Mouse (Mus musculus): ENCODE measurements around the gene Aqr. TPM values are rescaled to one million over a fixed set of nuclear protein-coding genes. Genes with fewer than 3 reads are reported as not detected.

Aqr gene
- total and polyA plus RNA-seq, 2 experiments from 2014 or later = 15.0 to 18.6 TPM

DNA sequence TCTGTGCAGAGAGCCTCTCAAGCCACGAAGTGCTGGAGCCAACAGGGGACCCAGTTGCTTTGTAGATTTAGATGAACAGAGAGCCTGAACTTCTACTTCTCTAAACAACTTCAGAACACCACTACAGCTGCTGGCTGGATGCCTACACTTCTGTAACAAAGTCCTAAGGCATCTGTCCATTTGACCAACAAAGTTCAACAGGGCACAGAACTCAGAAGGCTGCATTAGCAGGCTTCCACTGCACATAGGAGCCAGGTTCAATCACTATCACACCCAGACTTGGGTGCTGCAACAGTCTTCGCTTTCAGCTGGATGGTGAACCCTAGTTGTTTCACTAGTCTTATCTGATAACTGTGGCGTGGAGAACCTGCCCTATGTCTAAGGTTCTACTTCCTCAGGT, 87.0 kb downstream of the Aqr start:
- TF ChIP-seq CTCF (IDR thresholded peaks at IDR 0.05; ENCODE audit: low read depth) = no peak
- no peak for TF ChIP-seq EP300 (IDR thresholded peaks at IDR 0.05; ENCODE audit: low read depth)
- Histone ChIP-seq H3K9ac (replicated peaks; ENCODE audit: low read depth, low read length) (no peak overlapping the region), H3K36me3 (replicated peaks; ENCODE audit: control insufficient read depth, insufficient read depth, low read length) (peaks cover 45% of the 10 kb centered on the region), H3K4me3 (ENCODE audit: low read depth, low read length) (no peak overlapping the region), H3K9me3 (replicated peaks; ENCODE audit: control insufficient read depth, low read length) (no peaks in the 10 kb centered on the region), H3K27me3 (ENCODE audit: control insufficient read depth, insufficient read depth, low read length) (no peaks in the 10 kb centered on the region), H3K27ac (ENCODE audit: low read depth) (peak overlapping the region; percentile 16; the same call in 1 of the 2 replicates), H3K4me1 (ENCODE audit: control insufficient read depth, insufficient read depth) (no peaks in the 10 kb centered on the region), H3K4me2 (ENCODE audit: low read depth, low read length) (no peak overlapping the region)
- DNase-seq (ENCODE audit: low spot score) (no peak), ATAC-seq (ENCODE audit: insufficient read depth, low read depth) (no peak)
- 57% methylated on average over 3 of the region's 3 CpGs for WGBS

DNA sequence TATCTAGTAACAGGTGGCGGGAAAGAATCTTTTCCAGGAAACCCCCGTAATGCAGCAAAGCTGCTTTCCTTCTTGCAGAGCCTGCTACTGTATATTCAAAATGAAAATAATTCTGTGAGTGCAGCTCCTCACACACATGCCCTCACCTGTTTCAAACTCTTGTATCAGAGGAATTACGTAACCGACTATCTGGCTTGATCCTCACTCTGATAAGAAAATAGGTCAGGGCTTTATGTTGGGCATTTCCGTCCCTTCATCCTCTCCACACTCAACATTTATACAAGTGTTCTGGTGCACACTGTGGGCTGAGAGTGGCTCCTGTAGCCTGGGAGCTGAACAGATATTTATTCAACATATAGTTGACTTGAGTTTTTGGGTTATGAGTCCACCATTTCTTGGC, 87.7 kb downstream of the Aqr start:
- 94% methylated on average over 5 of the region's 5 CpGs for WGBS
- Histone ChIP-seq H3K27ac (ENCODE audit: low read depth) (0 out of 2 replicates have a peak overlapping the region, but pooled peaks have one; percentile 16), H3K4me1 (ENCODE audit: control insufficient read depth, insufficient read depth) (no peaks in the 10 kb centered on the region), H3K4me3 (ENCODE audit: low read depth, low read length) (no peak overlapping the region), H3K27me3 (ENCODE audit: control insufficient read depth, insufficient read depth, low read length) (no peaks in the 10 kb centered on the region), H3K4me2 (ENCODE audit: low read depth, low read length) (no peak overlapping the region), H3K9me3 (replicated peaks; ENCODE audit: control insufficient read depth, low read length) (no peaks in the 10 kb centered on the region), H3K9ac (replicated peaks; ENCODE audit: low read depth, low read length) (no peak overlapping the region), H3K36me3 (replicated peaks; ENCODE audit: control insufficient read depth, insufficient read depth, low read length) (peaks cover 38% of the 10 kb centered on the region)
- no peak for ATAC-seq (ENCODE audit: insufficient read depth, low read depth)
- no peak for DNase-seq (ENCODE audit: low spot score)
- TF ChIP-seq EP300 (IDR thresholded peaks at IDR 0.05; ENCODE audit: low read depth) (no peak), CTCF (IDR thresholded peaks at IDR 0.05; ENCODE audit: low read depth) (no peak)

DNA sequence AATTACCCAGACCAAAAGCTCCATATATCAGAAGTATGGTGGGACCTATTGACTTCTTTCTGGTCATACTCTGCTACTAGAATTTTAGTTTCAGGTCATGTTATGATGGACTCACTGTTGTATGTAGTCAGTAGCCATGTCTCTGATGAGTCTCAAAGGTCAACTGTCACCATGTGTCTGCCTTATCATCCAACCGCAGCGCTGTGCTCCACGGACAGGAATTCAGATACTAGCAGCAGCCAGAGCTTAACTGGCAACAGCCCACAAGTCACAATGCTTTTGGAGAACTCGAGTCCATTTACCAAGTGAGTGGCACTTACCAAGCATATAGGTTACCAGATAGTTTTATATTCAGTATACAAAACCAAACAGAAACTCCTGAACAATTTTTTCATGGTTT, 89.2 kb downstream of the Aqr start:
- Histone ChIP-seq H3K4me3 (ENCODE audit: low read depth, low read length) (no peak overlapping the region), H3K36me3 (replicated peaks; ENCODE audit: control insufficient read depth, insufficient read depth, low read length) (peaks cover 24% of the 10 kb centered on the region), H3K9ac (replicated peaks; ENCODE audit: low read depth, low read length) (no peak overlapping the region), H3K4me2 (ENCODE audit: low read depth, low read length) (no peak overlapping the region), H3K27ac (ENCODE audit: low read depth) (no peak overlapping the region), H3K27me3 (ENCODE audit: control insufficient read depth, insufficient read depth, low read length) (no peaks in the 10 kb centered on the region), H3K4me1 (ENCODE audit: control insufficient read depth, insufficient read depth) (no peaks in the 10 kb centered on the region), H3K9me3 (replicated peaks; ENCODE audit: control insufficient read depth, low read length) (no peaks in the 10 kb centered on the region)
- TF ChIP-seq CTCF (IDR thresholded peaks at IDR 0.05; ENCODE audit: low read depth) (no peak), EP300 (IDR thresholded peaks at IDR 0.05; ENCODE audit: low read depth) (no peak)
- 25% methylated on average over 4 of the region's 4 CpGs for WGBS
- peak; percentile 44 for DNase-seq (ENCODE audit: low spot score)
- peak; percentile 72 for ATAC-seq (ENCODE audit: insufficient read depth, low read depth)

GRCm38 (mm10) chr2:114096570-114096969, 90.3 kb downstream of the Aqr start:
- Histone ChIP-seq H3K27me3 (ENCODE audit: control insufficient read depth, insufficient read depth, low read length) (no peaks in the 10 kb centered on the region), H3K4me2 (ENCODE audit: low read depth, low read length) (no peak overlapping the region), H3K4me3 (ENCODE audit: low read depth, low read length) (no peak overlapping the region), H3K9ac (replicated peaks; ENCODE audit: low read depth, low read length) (no peak overlapping the region), H3K4me1 (ENCODE audit: control insufficient read depth, insufficient read depth) (no peaks in the 10 kb centered on the region), H3K36me3 (replicated peaks; ENCODE audit: control insufficient read depth, insufficient read depth, low read length) (peaks cover 15% of the 10 kb centered on the region), H3K27ac (ENCODE audit: low read depth) (no peak overlapping the region), H3K9me3 (replicated peaks; ENCODE audit: control insufficient read depth, low read length) (no peaks in the 10 kb centered on the region)
- DNase-seq (ENCODE audit: low spot score) (no peak), ATAC-seq (ENCODE audit: insufficient read depth, low read depth) (no peak)
- no peak for TF ChIP-seq CTCF (IDR thresholded peaks at IDR 0.05; ENCODE audit: low read depth)
- no peak for TF ChIP-seq EP300 (IDR thresholded peaks at IDR 0.05; ENCODE audit: low read depth)
- 73% methylated on average over 1 of the region's 1 CpGs for WGBS

DNA sequence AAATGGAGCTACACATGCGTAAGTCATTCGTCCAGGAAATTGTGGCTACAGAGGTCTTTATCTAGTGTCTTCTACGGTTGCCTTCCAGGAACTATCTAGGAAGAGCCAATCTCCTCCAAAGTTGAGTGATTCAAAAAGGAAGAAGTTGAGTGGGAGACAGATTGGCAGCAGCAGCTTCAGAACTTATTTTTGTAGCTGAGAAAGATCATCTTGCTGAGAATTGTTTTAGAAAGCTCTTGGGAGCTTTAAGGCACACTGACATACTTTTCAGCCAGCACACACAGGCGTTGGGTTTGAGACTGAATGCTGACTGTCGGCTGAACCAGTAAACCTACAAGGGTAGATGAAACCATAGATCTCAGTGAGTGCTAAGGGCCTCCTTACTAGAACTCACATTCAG, 91.5 kb downstream of the Aqr start:
- ATAC-seq (ENCODE audit: insufficient read depth, low read depth) (no peak), DNase-seq (ENCODE audit: low spot score) (no peak)
- no peak for TF ChIP-seq EP300 (IDR thresholded peaks at IDR 0.05; ENCODE audit: low read depth)
- TF ChIP-seq CTCF (IDR thresholded peaks at IDR 0.05; ENCODE audit: low read depth) = no peak
- no peak overlapping the region for H3K4me3 ChIP-seq (ENCODE audit: low read depth, low read length)
- no peak overlapping the region for H3K27ac ChIP-seq (ENCODE audit: low read depth)
- no peaks in the 10 kb centered on the region for H3K27me3 ChIP-seq (ENCODE audit: control insufficient read depth, insufficient read depth, low read length)
- no peaks in the 10 kb centered on the region for H3K9me3 ChIP-seq (replicated peaks; ENCODE audit: control insufficient read depth, low read length)
- H3K4me2 ChIP-seq (ENCODE audit: low read depth, low read length) = no peak overlapping the region
- H3K9ac ChIP-seq (replicated peaks; ENCODE audit: low read depth, low read length) = no peak overlapping the region
- WGBS = 71% methylated on average over 5 of the region's 5 CpGs
- peaks cover 4% of the 10 kb centered on the region for H3K36me3 ChIP-seq (replicated peaks; ENCODE audit: control insufficient read depth, insufficient read depth, low read length)
- H3K4me1 ChIP-seq (ENCODE audit: control insufficient read depth, insufficient read depth) = no peaks in the 10 kb centered on the region

DNA sequence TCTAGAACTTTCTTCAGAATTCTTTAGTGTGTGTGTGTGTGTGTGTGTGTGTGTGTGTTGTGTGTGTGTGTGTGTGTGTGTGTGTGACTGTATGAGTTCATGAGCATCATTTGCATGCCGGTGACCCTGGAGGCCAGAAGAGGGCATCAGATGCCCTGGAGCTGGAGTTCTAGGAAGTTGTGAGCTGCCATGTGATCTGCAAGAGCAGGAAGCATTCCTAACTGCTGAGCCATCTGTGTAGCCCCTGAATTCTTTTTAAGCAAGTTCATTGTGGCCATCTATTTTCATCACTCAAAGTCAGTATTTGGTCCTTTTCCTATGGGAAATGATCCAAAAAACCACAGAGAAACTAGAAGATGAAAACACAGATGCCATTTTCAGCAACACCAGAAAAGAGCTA, 92.1 kb downstream of the Aqr start:
- no peaks in the 10 kb centered on the region for H3K9me3 ChIP-seq (replicated peaks; ENCODE audit: control insufficient read depth, low read length)
- TF ChIP-seq EP300 (IDR thresholded peaks at IDR 0.05; ENCODE audit: low read depth) (no peak), CTCF (IDR thresholded peaks at IDR 0.05; ENCODE audit: low read depth) (no peak; the same call in 1 of the 2 replicates)
- DNase-seq (ENCODE audit: low spot score) = no peak
- H3K4me1 ChIP-seq (ENCODE audit: control insufficient read depth, insufficient read depth) = no peaks in the 10 kb centered on the region
- H3K27ac ChIP-seq (ENCODE audit: low read depth) = no peak overlapping the region
- no peak overlapping the region for H3K4me3 ChIP-seq (ENCODE audit: low read depth, low read length)
- H3K27me3 ChIP-seq (ENCODE audit: control insufficient read depth, insufficient read depth, low read length) = no peaks in the 10 kb centered on the region
- 86% methylated on average over 1 of the region's 1 CpGs for WGBS
- ATAC-seq (ENCODE audit: insufficient read depth, low read depth) = no peak
- no peaks in the 10 kb centered on the region for H3K36me3 ChIP-seq (replicated peaks; ENCODE audit: control insufficient read depth, insufficient read depth, low read length)
- H3K4me2 ChIP-seq (ENCODE audit: low read depth, low read length) = no peak overlapping the region
- no peak overlapping the region for H3K9ac ChIP-seq (replicated peaks; ENCODE audit: low read depth, low read length)

Data from heart, postnatal 0 days (tissue).